Comparison of ENCODE assay signal across 8 mouse cellular contexts in the genomic region with DNA sequence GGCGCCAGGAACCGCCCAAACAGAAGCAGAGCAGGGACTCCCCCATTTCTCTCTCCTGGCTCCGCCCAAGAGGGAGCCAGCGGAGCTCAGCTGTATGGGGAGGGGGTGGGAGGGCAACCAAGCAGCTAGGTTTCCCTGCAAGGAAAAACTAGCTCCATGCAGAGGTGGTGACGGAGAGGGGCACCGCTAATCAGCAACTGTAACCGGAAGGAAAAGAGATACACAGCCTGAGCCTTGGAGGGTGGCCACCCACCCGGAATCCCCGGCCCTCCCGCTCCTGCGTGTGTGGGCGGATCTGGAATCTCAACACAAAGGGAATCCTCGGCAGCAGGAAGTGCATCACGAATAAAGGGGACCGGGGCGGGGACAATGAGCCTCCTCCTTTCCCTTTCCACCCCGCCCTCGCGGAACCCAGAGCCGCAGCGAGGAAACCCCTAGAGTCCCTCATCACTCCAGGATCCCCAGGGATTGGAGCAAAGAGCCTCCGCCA. TPM values are rescaled to one million over a fixed set of nuclear protein-coding genes. Genes with fewer than 3 reads are reported as not detected.
A peak's percentile ranks its signal among the peaks of the same experiment; 100 is the strongest.
DNase-seq lines count a peak whose midpoint lies in the region; ATAC-seq and TF ChIP-seq lines count a peak whose summit lies in the region.

No protein-coding gene starts in this region.

- H3K27me3 ChIP-seq in cerebellum, adult 2 months (ENCODE audit: control insufficient read depth, insufficient read depth, low read length), result no peaks in the 10 kb centered on the region
- peaks cover 2% of the 10 kb centered on the region; the same call in 1 of the 2 replicates for H3K27me3 ChIP-seq in kidney, adult 2 months (replicated peaks; ENCODE audit: control insufficient read depth, insufficient read depth, low read length)
- peaks cover 5% of the 10 kb centered on the region; the same call in 1 of the 2 replicates for H3K27me3 ChIP-seq in splenic B cell, adult 2 months (ENCODE audit: control insufficient read depth, insufficient read depth, low read length, poor library complexity, severe bottlenecking)

- H3K36me3 ChIP-seq in kidney, adult 2 months (ENCODE audit: control insufficient read depth, insufficient read depth, low read length), result no peaks in the 10 kb centered on the region
- no peaks in the 10 kb centered on the region for H3K36me3 ChIP-seq in splenic B cell, adult 2 months (ENCODE audit: control insufficient read depth, insufficient read depth, low read length, poor library complexity, severe bottlenecking)

- TF ChIP-seq POLR2A in cerebellum, adult 2 months (IDR thresholded peaks at IDR 0.05; ENCODE audit: borderline replicate concordance, insufficient read depth, low read length), result no peak
- TF ChIP-seq POLR2A in kidney, adult 2 months (IDR thresholded peaks at IDR 0.05; ENCODE audit: low read depth, low read length), result no peak

- no peaks in the 10 kb centered on the region for H3K4me1 ChIP-seq in cerebellum, adult 2 months (ENCODE audit: control insufficient read depth, insufficient read depth, low read length)
- H3K4me1 ChIP-seq in kidney, adult 2 months (ENCODE audit: control insufficient read depth, insufficient read depth, low read length), result no peaks in the 10 kb centered on the region

- peak; percentile 68; the same call in 1 of the 2 replicates for ATAC-seq in megakaryocyte-erythroid progenitor cell, adult 5-6 weeks (replicated peaks; ENCODE audit: low FRiP score, low TSS enrichment, poor library complexity, severe bottlenecking)

- peak overlapping the region; percentile 68 for H3K4me3 ChIP-seq in cerebellum, adult 2 months (replicated peaks; ENCODE audit: insufficient read depth, low read depth, low read length)
- H3K4me3 ChIP-seq in kidney, adult 2 months (ENCODE audit: insufficient read depth, low read depth, low read length), result peak overlapping the region; percentile 41

- TF ChIP-seq CTCF in cerebellum, adult 2 months (IDR thresholded peaks at IDR 0.05; ENCODE audit: borderline replicate concordance, insufficient read depth, low read depth, low read length), result no peak
- TF ChIP-seq CTCF in kidney, adult 2 months (conservative IDR thresholded peaks at IDR 0.05; ENCODE audit: insufficient read depth, insufficient read length, low read depth, low read length), result no peak

- DNase-seq in cerebellum, adult 2 months, result peak; percentile 50 to 56
- DNase-seq in cerebellum, adult 11-12 months, result no peak
- DNase-seq in embryo, embryonic 10 days (ENCODE audit: low spot score), result peak; percentile 75
- DNase-seq in heart, adult 8-10 months (ENCODE audit: low spot score), result peak; percentile 9
- DNase-seq in kidney, adult 2 months, result peak; percentile 9
- peak; percentile 85 for DNase-seq in left cerebral cortex, postnatal 4 days
- DNase-seq in splenic B cell, adult 2 months (ENCODE audit: low read depth, low spot score), result peak; percentile 4

- under 1% methylated on average over 22 of the region's 22 CpGs for WGBS in cerebellum, adult 2 months
- WGBS in kidney, adult 2 months, result under 1% methylated on average over 22 of the region's 22 CpGs

- intact Hi-C loops in left cerebral cortex, postnatal 4 days (cut with DNase I), result no loop called here

- no peak overlapping the region for H3K27ac ChIP-seq in cerebellum, adult 2 months (ENCODE audit: insufficient read depth, low read length)
- H3K27ac ChIP-seq in kidney, adult 2 months (ENCODE audit: insufficient read depth, low read depth, low read length), result no peak overlapping the region

RNA-seq across cellular contexts. Expression of a gene that starts 1.6 kb away (rescaled TPM):
- polyA plus RNA-seq in cerebellum, adult 2 months (2012; rRNA removed), result 0.62 and 0.74 TPM in 2 replicates
- total RNA-seq in heart, adult 8-10 months (2022), result not detected
- polyA plus RNA-seq in kidney, adult 2 months (2012; rRNA removed), result 0.08 TPM in 1 of 2 replicates, not detected in the other
- total RNA-seq in left cerebral cortex, postnatal 4 days (2021), result 1 to 10 TPM; 3.6 to 3.7 TPM
- not detected in 2 replicates for total RNA-seq in megakaryocyte-erythroid progenitor cell, adult 5-6 weeks (2014; fragmentation: Nextera tagmentation)
- total RNA-seq in megakaryocyte-erythroid progenitor cell, adult 5-6 weeks (2017), result not detected in 2 replicates

Comparison
In these comparisons a context has a peak if more than half of its experiments do, and no peak if none do; other contexts are left out.
1. RNA of a gene that starts 1.6 kb away (total RNA-seq): 3.6 to 3.7 TPM in left cerebral cortex, postnatal 4 days; not detected in heart, adult 8-10 months and not detected in megakaryocyte-erythroid progenitor cell, adult 5-6 weeks; every median in the first group is over 4 times any median in the second.